Mouse (Mus musculus) cortical plate, adult 2 months (tissue): ENCODE results near the gene Adipoq.
"Not testable (repeated sequence)": the region's sequence is repeated elsewhere in the genome, so short reads cannot be mapped to it uniquely, and the experiment has no call there.

Experiments used
- CTCF ChIP-seq: fragments of 200-500 bp; IDR thresholded peaks from 2 replicates; pipeline ENCODE4 v1.5.1; 2011; ENCODE audit warnings: mild to moderate bottlenecking, control low read depth, low read length; ENCODE audit not compliant: insufficient read depth; ENCODE audit errors: extremely low read depth
- POLR2A ChIP-seq: fragments of 200-500 bp; IDR thresholded peaks from 2 replicates; pipeline ENCODE4 v1.6.1; 2011; ENCODE audit warnings: mild to moderate bottlenecking, low read length, control low read depth; ENCODE audit not compliant: insufficient read depth; ENCODE audit errors: extremely low read depth

DNA sequence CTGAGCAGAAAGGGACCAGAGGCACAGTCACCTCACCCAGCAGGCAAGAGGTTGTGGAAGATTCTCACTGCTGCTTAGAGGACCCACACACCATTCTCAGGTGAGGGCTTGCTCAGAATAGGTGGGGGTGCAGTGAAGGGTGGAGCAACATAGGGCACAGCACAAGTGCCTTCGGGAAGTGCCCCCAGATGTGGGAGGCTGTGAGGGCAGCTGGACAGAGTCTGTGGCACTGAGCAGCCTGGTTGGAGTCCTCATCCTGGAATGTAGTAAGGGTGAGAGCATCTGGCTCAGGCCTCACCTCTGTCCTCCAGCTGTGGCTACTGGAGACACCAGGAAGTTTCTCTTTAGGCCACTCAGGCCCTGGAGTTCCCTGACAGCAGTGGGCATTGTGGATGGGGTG is 49.5 kb upstream of the Adipoq start:
- not testable (repeated sequence) for TF ChIP-seq CTCF, POLR2A
